Mouse (Mus musculus) central nervous system, embryonic 11.5 days (tissue): Measurements from ENCODE around the gene Clrn2. TPM values are rescaled to one million over a fixed set of nuclear protein-coding genes. Genes with fewer than 3 reads are reported as not detected.

Experiments
- polyA plus RNA-seq: library from polyadenylated mRNA; depleted of rRNA; stranded (reverse); fragments of >200 nt; gene quantifications from 2 replicates; pipeline ENCODE4 v1.2.3, GENCODE M21; 2012; rRNA removed

Gene Clrn2
- 0.05 and 0.09 TPM in 2 replicates for polyA plus RNA-seq

DNA sequence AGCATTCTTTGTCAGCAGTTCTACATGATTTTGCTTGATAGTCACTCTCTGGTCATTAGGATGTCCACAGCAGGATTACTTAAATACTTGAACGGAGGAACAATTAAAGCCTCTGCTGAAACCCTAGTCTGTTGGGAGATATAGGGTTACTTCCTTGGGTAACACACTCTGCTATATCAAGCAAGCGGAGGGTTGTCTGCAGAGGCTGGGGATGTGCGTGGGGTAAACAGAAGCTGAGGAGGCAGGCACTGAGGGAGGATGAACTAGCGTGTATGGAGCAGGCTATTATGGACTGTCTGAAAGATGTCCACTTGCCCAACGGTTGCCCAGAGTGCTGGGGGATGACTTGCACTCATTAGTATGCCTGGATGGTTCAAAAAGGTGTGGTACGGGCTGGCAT lies at the start of gene Clrn2:
Clrn2 (plus strand) TSS at position 301 of the 400 bp plus-strand sequence.

DNA sequence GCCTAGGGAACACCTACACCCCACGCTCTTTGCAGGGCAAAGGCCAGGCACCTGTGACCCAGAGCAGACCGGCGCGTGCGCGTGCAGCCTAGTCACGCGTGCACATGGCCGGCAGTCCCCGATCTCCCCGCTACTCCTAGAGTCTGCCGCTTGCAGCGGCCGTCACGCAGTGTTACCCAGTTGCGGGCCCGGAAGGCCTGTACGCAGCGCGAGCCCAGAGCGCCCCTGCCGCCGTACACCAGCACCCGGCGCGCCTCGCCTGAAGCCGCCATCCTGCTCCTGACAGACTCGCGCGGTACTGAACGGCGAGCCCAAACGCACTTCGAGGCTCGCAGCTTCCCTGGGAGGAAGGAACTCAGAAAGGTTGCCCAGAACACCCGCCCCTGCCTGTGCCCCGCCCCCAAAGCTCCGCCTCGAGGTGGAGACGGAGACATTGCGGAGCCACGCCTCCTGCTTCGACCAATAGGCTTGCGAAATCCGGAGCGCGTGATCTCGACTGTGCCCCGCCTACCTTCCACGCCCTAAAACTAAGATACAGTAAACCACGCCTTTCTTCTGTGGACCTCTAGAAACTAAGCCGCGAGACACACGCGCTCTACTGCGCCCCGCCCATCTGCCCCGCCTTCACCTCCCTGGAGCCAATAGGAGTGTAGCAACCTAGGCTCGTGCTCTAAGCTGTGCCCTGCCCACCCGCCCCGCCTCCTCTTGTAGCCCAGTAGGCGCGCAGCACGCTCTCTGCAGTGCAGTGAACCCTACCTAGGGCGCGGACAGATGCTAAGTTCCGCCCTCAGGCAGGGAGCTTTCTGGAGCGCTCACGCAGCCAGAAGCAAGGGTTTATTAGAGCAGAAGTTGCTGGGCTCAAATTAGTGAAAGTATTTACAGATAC lies 3.5 kb upstream of the Clrn2 start, which contains the start of gene Qdpr:
Qdpr (minus strand) TSS at position 406 of the 886 bp plus-strand sequence.

DNA sequence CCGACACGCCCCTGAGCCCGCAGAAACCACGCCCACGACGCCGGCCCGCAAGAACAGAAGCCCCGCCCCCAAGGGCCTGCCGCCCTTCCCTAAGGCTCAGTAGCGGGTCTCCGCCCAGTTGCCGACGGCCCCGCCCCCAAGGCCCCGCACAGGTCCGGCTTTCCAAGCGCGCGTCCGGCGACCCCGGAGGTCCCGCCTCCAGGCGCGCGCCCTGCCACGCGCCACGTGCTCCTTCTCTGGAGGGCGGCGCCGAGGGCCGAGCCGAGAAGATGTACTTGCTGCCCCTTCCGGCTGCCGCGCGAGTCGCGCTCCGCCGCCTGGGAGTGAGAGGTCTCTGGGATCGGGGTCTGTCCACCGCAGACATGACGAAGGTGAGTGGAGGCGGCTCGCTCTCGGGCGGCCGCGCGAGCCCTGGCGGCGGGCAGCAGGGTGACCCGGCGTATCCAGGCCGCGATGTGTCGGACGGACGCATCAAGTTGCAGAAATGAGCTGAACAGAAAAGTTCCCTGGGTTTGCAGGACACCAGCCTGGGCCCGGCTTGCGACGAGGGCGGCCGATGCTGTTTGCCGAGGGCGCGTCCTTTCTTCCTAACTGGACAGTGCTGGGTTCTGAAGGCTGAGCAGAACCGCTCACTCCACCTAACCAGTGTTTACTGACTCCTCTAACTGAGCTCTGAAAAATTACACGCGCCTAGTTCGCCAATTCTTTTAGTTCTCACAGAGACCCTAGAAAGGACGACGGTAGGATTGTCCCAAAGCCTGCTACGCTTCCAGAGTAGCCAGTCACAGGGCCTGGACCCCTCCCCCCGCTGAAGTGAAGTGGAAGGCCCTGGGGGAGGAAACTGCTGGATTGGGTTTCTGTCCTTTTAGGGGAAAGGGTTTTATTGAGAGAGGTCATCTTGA lies 39.9 kb downstream of the Clrn2 start, which contains the start of gene Lap3:
Lap3 (plus strand) TSS at position 184 of the 902 bp plus-strand sequence.

Other genes starting within 250 kb of the Clrn2 start
- 68.8 and 86.3 TPM in 2 replicates for gene Qdpr, start 3.5 kb upstream of the Clrn2 start, polyA plus RNA-seq
- gene Lap3, start 39.6 kb downstream of the Clrn2 start, polyA plus RNA-seq: 59.1 and 109 TPM in 2 replicates
- 122 and 140 TPM in 2 replicates for gene Med28, start 66.5 kb downstream of the Clrn2 start, polyA plus RNA-seq
- gene Fam184b, start 185.9 kb downstream of the Clrn2 start, polyA plus RNA-seq: 0.76 and 0.83 TPM in 2 replicates
- gene Ncapg, start 216.2 kb downstream of the Clrn2 start, polyA plus RNA-seq: 47.9 and 53.5 TPM in 2 replicates